Mouse (Mus musculus) bone marrow macrophage, adult 2 months (primary cell): ENCODE measurements around the gene Camkmt.

Experiments used
- CTCF ChIP-seq: IDR thresholded peaks from 2 replicates; pipeline ENCODE4 v1.5.1; 2012; ENCODE audit warnings: low read depth, mild to moderate bottlenecking, low read length, moderate library complexity
- POLR2A ChIP-seq: IDR thresholded peaks from 2 replicates; pipeline ENCODE4 v1.6.1; 2012; ENCODE audit warnings: mild to moderate bottlenecking, low read depth, low read length, borderline replicate concordance

DNA sequence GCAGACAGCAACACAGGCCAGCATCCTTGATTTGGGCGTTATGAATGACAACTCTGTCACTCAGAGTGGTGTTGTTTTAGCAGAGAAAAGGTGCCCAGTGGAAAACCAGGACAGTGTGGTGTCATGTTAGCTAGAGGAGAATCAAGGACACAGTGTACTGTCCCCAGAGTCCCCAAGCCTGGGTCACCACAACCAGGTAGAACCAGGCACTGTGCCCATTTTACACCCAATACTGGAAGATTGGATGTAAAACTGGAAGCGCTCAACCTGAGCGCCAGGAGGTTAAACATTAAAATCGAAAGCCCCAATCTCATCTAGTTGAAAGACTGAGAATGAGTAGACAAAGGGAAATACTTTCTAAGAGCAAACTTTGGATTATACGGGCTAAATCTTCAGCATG is 45.9 kb upstream of the Camkmt start:
- TF ChIP-seq POLR2A (no peak), CTCF (no peak)
